8 mouse cellular contexts compared by ENCODE assay signal in genomic region chr19:37956006-37956405, GRCm38 (mm10).
A peak's percentile ranks its signal among the peaks of the same experiment; 100 is the strongest.
DNase-seq lines count a peak whose midpoint lies in the region.

No protein-coding gene starts in this region.

- DNase-seq in gastrocnemius, adult 18-20 months (ENCODE audit: low spot score) = peak; percentile 11
- no peak for DNase-seq in gastrocnemius, postnatal 14 days
- peak; percentile 47 for DNase-seq in Muller cell, postnatal 12 days (ENCODE audit: inconsistent ontology term)
- DNase-seq in lung, adult 18-20 months = peak; percentile 61 to 66
- DNase-seq in lung, postnatal 4 days = peak; percentile 37 to 43
- DNase-seq in layer of hippocampus, adult 8-10 months (ENCODE audit: low spot score in 2 of 2) = no peak
- DNase-seq in layer of hippocampus, adult 9-11 months = no peak
- no peak for DNase-seq in kidney, postnatal 4 days

- intact Hi-C loops in gastrocnemius, postnatal 14 days (cut with DNase I; ENCODE audit: low total_unique reads) = loop anchor here (5.0 kb wide), 1 partner anchor 401 kb away; no protein-coding TSS in a partner anchor

Comparison
In these comparisons a context has a peak if more than half of its experiments do, and no peak if none do; other contexts are left out.
1. DNase-seq: peak in gastrocnemius, adult 18-20 months (single experiment), Muller cell, postnatal 12 days (single experiment), lung, adult 18-20 months (2 of 2) and lung, postnatal 4 days (2 of 2); none in gastrocnemius, postnatal 14 days (single experiment), layer of hippocampus, adult 8-10 months (0 of 2), layer of hippocampus, adult 9-11 months (single experiment) and kidney, postnatal 4 days (0 of 2).